Mouse (Mus musculus) retina, adult 2 months (tissue): ENCODE data around the gene Cyp2d26.
A peak's percentile ranks its signal among the peaks of the same experiment; 100 is the strongest.
"Not testable (repeated sequence)": the region's sequence is repeated elsewhere in the genome, so short reads cannot be mapped to it uniquely, and the experiment has no call there.

ENCODE experiments used
- DNase-seq: peaks from one replicate; pipeline ENCODE4 v3.0.0-alpha.2; 2012; ENCODE audit warnings: low read depth, low spot score

Gene Cyp2d26

GRCm38 (mm10) chr15:82794277-82794676, at the start of gene Cyp2d26:
Gene Cyp2d26, minus strand, starts transcription at chr15:82794294.
- no peak for DNase-seq

- DNase-seq = no peak
Observed at GRCm38 (mm10) chr15:82839146-82839545, 45.1 kb upstream of the Cyp2d26 start.

GRCm38 (mm10) chr15:82829917-82830316, 35.8 kb upstream of the Cyp2d26 start:
- no peak for DNase-seq

- no peak for DNase-seq
Observed at GRCm38 (mm10) chr15:82825866-82826265, 31.8 kb upstream of the Cyp2d26 start.

- DNase-seq = no peak
Observed at GRCm38 (mm10) chr15:82822347-82822746, 28.3 kb upstream of the Cyp2d26 start.

- no peak for DNase-seq
Observed at GRCm38 (mm10) chr15:82821657-82822056, 27.6 kb upstream of the Cyp2d26 start.

GRCm38 (mm10) chr15:82815296-82815695, 21.2 kb upstream of the Cyp2d26 start:
- DNase-seq = no peak

GRCm38 (mm10) chr15:82814806-82815205, 20.7 kb upstream of the Cyp2d26 start:
- peak; percentile 58 for DNase-seq

GRCm38 (mm10) chr15:82814321-82814720, 20.2 kb upstream of the Cyp2d26 start:
- DNase-seq = no peak

GRCm38 (mm10) chr15:82810556-82810955, 16.5 kb upstream of the Cyp2d26 start:
- DNase-seq = no peak

GRCm38 (mm10) chr15:82809511-82809910, 15.4 kb upstream of the Cyp2d26 start:
- DNase-seq = no peak

GRCm38 (mm10) chr15:82806969-82807763, 13.1 kb upstream of the Cyp2d26 start:
- no peak for DNase-seq

- peak; percentile 40 for DNase-seq
Observed at GRCm38 (mm10) chr15:82804708-82805639, 10.9 kb upstream of the Cyp2d26 start.

GRCm38 (mm10) chr15:82795936-82796440, 1.9 kb upstream of the Cyp2d26 start:
- no peak for DNase-seq

- no peak for DNase-seq
Observed at GRCm38 (mm10) chr15:82793868-82794267, 226 bp downstream of the Cyp2d26 start.

- DNase-seq = no peak
Observed at GRCm38 (mm10) chr15:82793454-82793853, 640 bp downstream of the Cyp2d26 start.

GRCm38 (mm10) chr15:82792566-82792965, 1.5 kb downstream of the Cyp2d26 start:
- no peak for DNase-seq

GRCm38 (mm10) chr15:82784581-82784980, 9.5 kb downstream of the Cyp2d26 start:
- no peak for DNase-seq

GRCm38 (mm10) chr15:82783800-82784199, 10.3 kb downstream of the Cyp2d26 start:
- no peak for DNase-seq

GRCm38 (mm10) chr15:82777856-82778255, 16.2 kb downstream of the Cyp2d26 start:
- not testable (repeated sequence) for DNase-seq

GRCm38 (mm10) chr15:82765943-82766342, 28.2 kb downstream of the Cyp2d26 start:
- DNase-seq = no peak

GRCm38 (mm10) chr15:82764881-82765280, 29.2 kb downstream of the Cyp2d26 start:
- DNase-seq = no peak
